Mouse (Mus musculus) embryonic fibroblast, embryonic 13.5 days (primary cell): Measurements from ENCODE around the gene Xlr3b. TPM values are rescaled to one million over a fixed set of nuclear protein-coding genes. Genes with fewer than 3 reads are reported as not detected.

ENCODE experiments used
- polyA plus RNA-seq: library from polyadenylated mRNA; stranded (reverse); fragments of >200 nt; gene quantifications from 2 replicates; pipeline ENCODE4 v1.2.4, GENCODE M21; 2011; ENCODE audit warnings: low read depth; ENCODE audit not compliant: missing spikeins, insufficient read length

The Xlr3b gene
- polyA plus RNA-seq, 1 experiment: 2.5 TPM

Other genes with a start within 250 kb of the Xlr3b start
- 0.78 and 2.7 TPM in 2 replicates for gene Zfp185, start 204.9 kb upstream of the Xlr3b start, polyA plus RNA-seq
- not detected in 2 replicates for gene Pnma5, start 155.1 kb upstream of the Xlr3b start, polyA plus RNA-seq
- not detected in 2 replicates for gene Pnma3, start 127.4 kb upstream of the Xlr3b start, polyA plus RNA-seq
- gene Xlr4a, start 109.7 kb upstream of the Xlr3b start, polyA plus RNA-seq: not detected in 2 replicates
- 0.67 TPM in 1 of 2 replicates, not detected in the other for gene Xlr3a, start 95.1 kb upstream of the Xlr3b start, polyA plus RNA-seq
- gene Gm14685, start 75.2 kb upstream of the Xlr3b start, polyA plus RNA-seq: not detected in 2 replicates
- gene Xlr5b, start 43.4 kb upstream of the Xlr3b start, polyA plus RNA-seq: not detected in 2 replicates
- not detected in 2 replicates for gene DXBay18, start 42.8 kb upstream of the Xlr3b start, polyA plus RNA-seq
- gene Spin2d, start 15.2 kb upstream of the Xlr3b start, polyA plus RNA-seq: not detected in 2 replicates
- not detected in 2 replicates for gene Xlr4b, start 22.1 kb downstream of the Xlr3b start, polyA plus RNA-seq
- gene F8a, start 36.1 kb downstream of the Xlr3b start, polyA plus RNA-seq: 2.8 and 4.0 TPM in 2 replicates
- gene Xlr4c, start 50.9 kb downstream of the Xlr3b start, polyA plus RNA-seq: not detected in 2 replicates
- gene Xlr3c, start 73.2 kb downstream of the Xlr3b start, polyA plus RNA-seq: not detected in 2 replicates
- gene Xlr5a, start 100.8 kb downstream of the Xlr3b start, polyA plus RNA-seq: not detected in 2 replicates
- gene Xlr5c, start 100.8 kb downstream of the Xlr3b start, polyA plus RNA-seq: not detected in 2 replicates
- not detected in 2 replicates for gene Gm45015, start 144.6 kb downstream of the Xlr3b start, polyA plus RNA-seq
- gene Zfp275, start 150.4 kb downstream of the Xlr3b start, polyA plus RNA-seq: 35.4 and 42.6 TPM in 2 replicates
- not detected in 2 replicates for gene Gm18336, start 206.5 kb downstream of the Xlr3b start, polyA plus RNA-seq
- gene Zfp92, start 218.9 kb downstream of the Xlr3b start, polyA plus RNA-seq: not detected in 2 replicates
- gene Trex2, start 243.1 kb downstream of the Xlr3b start, polyA plus RNA-seq: not detected in 2 replicates